Mouse (Mus musculus): ENCODE data around the gene Cphx2.
"Not testable (repeated sequence)": the region's sequence is repeated elsewhere in the genome, so short reads cannot be mapped to it uniquely, and the experiment has no call there.

The Cphx2 gene

DNA sequence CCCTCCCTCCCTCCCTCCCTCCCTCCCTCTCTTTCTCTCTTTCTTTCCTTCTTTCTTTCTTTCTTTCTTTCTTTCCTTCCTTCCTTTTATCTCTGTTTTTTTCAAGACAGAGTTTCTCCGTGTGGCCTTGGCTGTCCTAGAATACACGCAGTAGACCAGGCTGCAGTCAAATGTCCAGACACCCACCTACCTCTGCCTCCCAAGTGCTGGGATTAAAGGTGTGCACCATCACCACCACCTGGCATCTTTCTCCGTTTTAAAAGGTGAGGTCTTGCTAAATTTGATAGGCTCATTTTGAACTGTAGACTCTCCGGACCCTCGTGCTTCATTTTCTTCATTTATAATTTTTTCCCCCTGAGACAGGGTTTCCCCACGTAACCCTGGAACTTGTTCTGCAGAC, at the start of gene Cphx2:
TSS of gene Cphx2 (plus strand) at position 301 of the 400 bp plus-strand sequence.
- DNase-seq, result not testable (repeated sequence)

- DNase-seq, result not testable (repeated sequence)
Measured at GRCm38 (mm10) chr14:26034364-26034763, 47.0 kb upstream of the Cphx2 start.

DNA sequence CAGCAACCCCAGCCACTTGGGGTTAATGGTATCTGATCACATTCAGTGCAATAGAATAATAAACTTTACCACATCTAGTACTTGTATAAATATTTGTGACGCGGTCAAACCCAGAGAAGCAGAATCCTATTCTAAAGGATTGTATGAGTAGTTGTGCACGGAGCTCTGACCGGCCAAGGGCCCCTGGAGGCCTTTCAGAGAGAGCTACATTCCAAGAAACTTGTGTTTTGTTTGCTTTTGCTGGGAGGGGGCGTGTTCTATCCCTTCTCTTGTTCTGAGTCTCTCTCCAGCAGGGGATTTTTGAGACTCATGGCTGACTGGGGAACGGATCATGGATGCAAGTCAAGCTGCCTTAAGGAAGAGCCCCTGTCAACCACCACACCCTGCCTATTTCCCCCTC, 45.9 kb upstream of the Cphx2 start:
- not testable (repeated sequence) for DNase-seq

- DNase-seq, result not testable (repeated sequence)
Measured at GRCm38 (mm10) chr14:26042611-26043010, 38.7 kb upstream of the Cphx2 start, which contains the start of gene Gm9780. Gene Gm9780 (minus strand): TSS chr14:26042711.

DNA sequence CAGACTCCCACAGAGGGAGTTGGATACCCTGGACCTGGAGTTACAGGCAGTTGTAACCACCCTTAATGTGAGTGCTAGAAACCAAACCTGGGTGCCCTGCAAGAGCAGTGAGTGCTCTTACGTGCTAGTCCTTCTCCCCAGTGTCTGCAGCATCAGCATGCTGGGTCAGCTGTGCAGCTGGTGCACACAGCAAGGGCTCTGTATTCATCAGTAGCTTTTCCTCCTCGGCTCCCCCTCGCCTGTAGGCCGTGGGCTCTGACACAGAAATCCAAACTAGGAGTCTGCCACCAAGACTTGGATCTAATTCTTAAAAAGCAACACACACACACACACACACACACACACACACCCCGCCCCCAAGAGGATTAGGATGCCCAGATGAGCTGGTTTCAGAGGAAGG, 36.3 kb upstream of the Cphx2 start:
- not testable (repeated sequence) for DNase-seq

GRCm38 (mm10) chr14:26047026-26047425, 34.3 kb upstream of the Cphx2 start:
- not testable (repeated sequence) for DNase-seq

- not testable (repeated sequence) for DNase-seq
Measured at GRCm38 (mm10) chr14:26048767-26049166, 32.5 kb upstream of the Cphx2 start.

- not testable (repeated sequence) for DNase-seq
Measured at GRCm38 (mm10) chr14:26058184-26058583, 23.1 kb upstream of the Cphx2 start.

- DNase-seq, result not testable (repeated sequence)
Measured at GRCm38 (mm10) chr14:26059362-26059761, 22.0 kb upstream of the Cphx2 start.

- not testable (repeated sequence) for DNase-seq
Measured at GRCm38 (mm10) chr14:26066574-26067324, 14.6 kb upstream of the Cphx2 start.

- not testable (repeated sequence) for DNase-seq
Measured at GRCm38 (mm10) chr14:26067325-26067633, 14.0 kb upstream of the Cphx2 start, which contains the start of gene Tmem254c. Gene Tmem254c (minus strand): TSS chr14:26067355.

DNA sequence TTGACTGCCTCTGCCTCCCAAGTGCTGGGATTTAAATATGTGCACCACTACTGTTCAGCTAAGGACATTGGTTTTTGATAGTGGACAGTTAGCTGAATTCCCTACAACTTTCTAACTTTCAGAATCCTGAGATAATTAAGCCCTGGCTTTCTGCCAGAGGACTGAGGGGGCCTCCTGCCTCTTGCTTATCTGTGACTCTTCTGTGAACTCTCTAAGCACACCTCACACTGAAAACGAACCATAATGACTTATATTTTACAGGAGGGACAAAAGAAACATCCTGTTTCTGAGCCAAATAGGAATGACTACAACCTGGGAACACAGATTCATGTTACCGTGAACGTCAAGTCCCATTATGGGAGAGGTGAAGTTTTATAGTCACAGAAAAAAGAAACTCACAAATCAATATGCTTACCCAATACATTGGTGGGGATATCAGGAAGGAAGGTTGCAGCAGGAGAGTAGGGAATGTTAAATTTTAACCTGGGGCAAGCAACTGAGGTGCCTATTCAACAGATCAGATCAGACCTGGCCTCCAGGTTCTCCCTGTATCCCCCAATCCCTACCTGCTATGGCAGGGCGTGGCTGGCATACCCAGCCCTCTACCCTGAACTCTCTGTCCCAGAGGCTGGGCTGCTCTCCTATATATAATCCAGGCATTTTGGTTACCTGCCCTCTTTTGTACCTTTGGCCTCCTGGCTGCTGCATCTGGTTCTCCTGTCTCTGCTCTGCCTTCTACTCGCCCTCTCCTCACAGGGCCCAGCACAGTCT, 4.5 kb upstream of the Cphx2 start:
- not testable (repeated sequence) for DNase-seq

DNA sequence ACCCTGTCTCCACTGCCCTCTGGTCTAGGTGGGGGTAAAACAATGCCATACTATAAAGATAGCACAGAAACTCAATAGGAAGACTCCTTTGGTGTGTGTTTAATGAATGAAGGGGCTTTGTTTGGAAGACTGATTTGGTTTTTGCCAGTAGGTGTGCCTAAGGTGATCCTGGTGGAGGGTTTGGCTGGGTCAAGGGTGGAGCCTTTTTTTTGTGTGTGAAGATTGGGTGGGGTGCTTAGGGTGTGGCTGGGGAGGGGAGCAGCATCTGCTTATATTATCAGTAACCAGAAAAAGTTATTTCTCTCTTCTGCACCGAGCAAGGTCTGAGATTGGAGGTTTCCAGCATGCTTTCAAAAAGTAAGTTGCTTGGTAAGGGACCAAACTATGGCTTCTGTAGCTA, 681 bp downstream of the Cphx2 start, which contains the start of gene Cphx3:
TSS of gene Cphx3 (plus strand) at position 301 of the 400 bp plus-strand sequence.
- not testable (repeated sequence) for DNase-seq

- DNase-seq, result not testable (repeated sequence)
Measured at GRCm38 (mm10) chr14:26097622-26098021, 16.3 kb downstream of the Cphx2 start.

- not testable (repeated sequence) for DNase-seq
Measured at GRCm38 (mm10) chr14:26118150-26118549, 36.8 kb downstream of the Cphx2 start, which contains the start of gene Duxbl2. Gene Duxbl2 (plus strand): TSS chr14:26118349.

DNA sequence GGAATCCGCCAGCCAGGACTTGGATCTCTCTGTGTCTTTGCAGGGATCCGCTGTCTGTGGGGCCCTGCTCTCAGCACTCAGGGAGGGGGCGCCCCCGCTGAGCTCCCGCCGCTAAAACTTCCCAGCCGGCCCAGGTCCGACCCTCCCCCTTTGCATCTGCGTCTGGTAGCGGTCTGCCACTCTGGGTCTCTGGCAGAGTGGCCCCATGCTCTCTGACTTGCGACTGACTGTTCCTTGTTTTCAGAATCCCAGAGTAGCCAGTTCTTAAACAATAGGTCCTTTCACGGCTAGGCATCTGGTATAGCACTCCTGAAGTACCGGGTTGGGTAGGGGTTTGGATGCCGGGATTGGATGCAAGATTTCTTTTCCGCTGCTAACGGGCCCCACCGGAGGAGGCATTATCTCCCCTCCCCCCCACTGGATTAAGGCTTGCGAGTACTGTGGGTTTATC, 37.3 kb downstream of the Cphx2 start:
- not testable (repeated sequence) for DNase-seq

DNA sequence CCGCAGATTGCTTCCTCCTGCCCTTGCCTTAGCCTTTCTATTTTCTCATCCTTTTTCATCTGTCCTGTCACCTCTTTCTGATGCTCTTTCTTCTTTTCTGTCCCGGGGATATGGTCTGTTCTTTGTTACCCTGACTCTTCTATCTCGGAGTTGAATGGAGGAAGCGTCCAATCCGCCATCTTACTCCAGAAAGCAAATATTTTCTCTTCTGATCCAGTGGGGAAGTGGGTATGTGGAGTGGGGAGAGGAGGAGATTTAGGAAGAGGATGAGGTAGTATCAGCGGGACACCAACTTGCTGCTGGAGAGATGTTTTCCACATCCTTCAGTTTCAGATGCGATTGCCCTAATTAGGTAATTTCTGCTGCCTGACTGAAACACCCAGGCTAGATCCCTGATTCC, 37.8 kb downstream of the Cphx2 start:
- DNase-seq, result not testable (repeated sequence)
